Mouse (Mus musculus) heart, postnatal 25 days (tissue): ENCODE data around the gene Sirt2. TPM values are rescaled to one million over a fixed set of nuclear protein-coding genes. Genes with fewer than 3 reads are reported as not detected.
A peak's percentile ranks its signal among the peaks of the same experiment; 100 is the strongest.

Experiments
- DNase-seq: peaks from one replicate; pipeline ENCODE4 v3.0.0; 2022; ENCODE audit warnings: low spot score
- intact Hi-C: fragments of 180-260 bp; cut with DNase I; formaldehyde crosslinking; loops from one replicate; pipeline ENCODE4 v1.15.1; 2025
- total RNA-seq, 2 experiments: library from RNA; stranded (reverse); gene quantifications; 2 replicates each; pipeline ENCODE4 v1.2.3; 2021

The Sirt2 gene
- total RNA-seq, 2 experiments from 2014 or later: 80.0 to 80.2 TPM

DNA sequence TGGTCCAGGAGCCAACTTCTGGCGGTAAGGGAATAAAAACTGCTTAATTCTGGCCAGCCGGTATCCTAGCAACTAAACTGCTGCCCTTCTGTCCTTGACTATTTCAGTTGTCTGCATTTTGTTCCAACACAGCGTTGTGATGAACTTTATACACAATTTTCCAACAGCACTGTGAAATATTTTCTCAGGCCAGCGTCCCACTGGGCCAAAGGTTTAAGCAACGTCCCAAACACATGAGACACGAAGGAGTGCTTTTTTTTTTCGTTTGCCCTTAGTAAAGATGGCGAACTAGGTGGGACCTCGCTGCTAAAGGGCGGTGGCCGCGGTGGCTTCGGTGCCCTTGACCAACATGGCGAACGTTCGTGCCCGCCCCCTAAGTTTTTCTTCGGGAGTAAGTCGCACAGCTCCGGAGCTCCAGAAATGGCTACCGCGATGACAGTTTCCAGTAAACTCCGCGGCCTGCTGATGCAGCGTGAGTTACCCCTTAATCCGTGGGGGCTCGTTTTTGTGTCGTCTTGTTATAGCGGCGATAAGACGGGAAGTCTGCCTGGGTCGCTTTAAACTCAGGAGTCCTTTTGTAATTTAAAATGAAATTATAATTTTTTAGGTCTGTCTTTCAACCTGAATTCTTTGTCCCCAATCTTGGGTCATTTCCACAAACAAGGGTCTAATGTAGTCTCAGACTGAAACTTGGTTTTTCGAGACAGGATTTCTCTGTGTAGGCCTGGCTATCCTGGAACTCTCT is 58.6 kb downstream of the Sirt2 start, which contains the start of gene Ech1:
Gene Ech1 (plus strand): TSS at position 277 of the 745 bp plus-strand sequence.
- intact Hi-C loops: loop anchor here (2.0 kb wide), 1 partner anchor 14 kb away; no protein-coding TSS in a partner anchor
- peak; percentile 89 for DNase-seq

DNA sequence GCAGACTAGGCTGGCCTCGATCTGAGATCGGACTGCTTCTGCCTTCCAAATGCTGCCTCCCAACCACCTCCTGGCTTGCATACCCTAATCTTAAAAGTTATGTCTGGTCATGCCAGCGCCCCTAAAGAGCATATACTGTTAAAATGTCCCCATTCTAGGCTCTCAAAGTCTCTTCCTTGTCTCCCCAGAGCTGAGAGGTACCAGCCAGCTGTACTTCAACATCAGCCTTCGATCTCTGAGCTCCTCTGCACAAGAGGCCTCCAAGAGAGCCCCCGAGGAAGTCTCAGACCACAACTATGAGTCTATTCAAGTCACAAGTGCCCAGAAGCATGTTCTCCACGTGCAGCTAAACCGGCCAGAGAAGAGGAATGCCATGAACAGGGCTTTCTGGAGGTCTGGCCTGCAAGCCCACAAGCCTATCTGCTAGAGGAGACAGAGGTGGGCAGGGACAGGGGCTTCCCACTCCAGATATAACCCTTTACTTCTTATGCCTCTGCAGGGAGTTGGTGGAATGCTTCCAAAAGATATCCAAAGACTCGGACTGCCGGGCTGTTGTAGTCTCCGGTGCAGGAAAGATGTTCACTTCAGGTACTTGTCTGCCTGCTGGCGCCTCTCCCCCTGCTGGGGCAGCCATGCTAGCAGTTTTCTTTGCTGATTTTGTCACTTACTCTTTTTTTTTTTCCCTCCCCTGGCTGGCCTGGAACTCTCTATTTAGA is 59.3 kb downstream of the Sirt2 start:
- intact Hi-C loops: loop anchor here (2.0 kb wide), 1 partner anchor 15 kb away; no protein-coding TSS in a partner anchor
- no peak for DNase-seq

DNA sequence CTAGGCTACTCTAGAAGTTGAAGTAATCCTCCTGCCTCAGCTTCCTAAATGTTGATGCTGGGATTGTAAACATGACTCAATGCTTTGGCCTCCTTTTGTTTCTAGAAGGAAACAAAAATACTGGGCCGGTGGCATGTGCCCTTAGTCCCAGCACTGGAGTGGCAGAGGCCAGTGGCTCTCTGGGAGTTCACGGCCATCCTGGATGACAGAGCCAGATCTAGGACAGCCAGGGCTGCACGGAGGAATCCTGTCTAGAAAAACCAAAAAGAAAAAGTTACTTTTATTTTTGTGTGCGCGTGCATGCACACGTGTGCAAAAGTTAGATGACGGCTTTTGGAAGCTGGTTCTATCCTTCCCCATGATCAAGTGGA is 59.9 kb downstream of the Sirt2 start:
- intact Hi-C loops: no loop called here
- DNase-seq: no peak

DNA sequence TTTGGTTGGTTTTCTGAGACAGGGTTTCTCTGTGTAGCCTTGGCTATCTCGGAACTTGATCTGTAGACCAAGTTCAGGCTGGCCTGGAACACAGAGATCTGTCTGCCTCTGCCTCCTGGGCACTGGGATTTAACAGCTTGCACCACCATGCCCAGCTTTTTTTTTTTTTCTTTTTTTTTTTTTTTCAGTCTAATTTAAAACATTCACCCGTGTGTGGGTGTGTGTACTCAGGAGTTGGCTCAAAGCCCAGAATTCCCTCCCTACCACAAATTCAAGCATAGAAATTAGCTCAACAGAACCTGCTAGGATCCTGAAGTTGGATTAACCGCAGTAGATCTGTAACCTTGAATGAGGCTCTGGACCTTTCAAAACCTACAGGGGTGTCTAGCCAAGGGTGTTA is 60.8 kb downstream of the Sirt2 start:
- intact Hi-C loops: loop anchor here (1.0 kb wide), 1 partner anchor 15 kb away; no protein-coding TSS in a partner anchor
- DNase-seq: no peak

DNA sequence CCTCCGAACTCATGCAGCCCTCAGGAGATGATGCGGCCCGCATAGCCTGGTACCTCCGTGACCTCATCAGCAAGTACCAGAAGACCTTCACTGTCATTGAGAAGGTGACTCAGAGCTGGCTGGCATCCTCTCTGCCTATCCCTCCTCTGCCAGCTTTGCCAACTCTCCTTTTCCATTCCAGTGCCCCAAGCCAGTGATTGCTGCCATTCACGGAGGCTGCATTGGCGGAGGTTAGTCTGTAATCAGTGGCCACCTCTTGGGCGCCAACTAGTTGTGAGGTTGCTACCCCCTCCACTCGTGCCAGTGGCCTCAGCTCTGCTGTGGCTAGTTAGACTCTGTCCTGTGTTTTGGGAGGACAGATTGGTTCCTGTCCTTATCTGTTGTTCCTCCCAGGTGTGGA is 63.3 kb downstream of the Sirt2 start:
- no peak for DNase-seq
- intact Hi-C loops: loop anchor here (5.0 kb wide), 2 partner anchors 33 to 37 kb away; no protein-coding TSS in a partner anchor

DNA sequence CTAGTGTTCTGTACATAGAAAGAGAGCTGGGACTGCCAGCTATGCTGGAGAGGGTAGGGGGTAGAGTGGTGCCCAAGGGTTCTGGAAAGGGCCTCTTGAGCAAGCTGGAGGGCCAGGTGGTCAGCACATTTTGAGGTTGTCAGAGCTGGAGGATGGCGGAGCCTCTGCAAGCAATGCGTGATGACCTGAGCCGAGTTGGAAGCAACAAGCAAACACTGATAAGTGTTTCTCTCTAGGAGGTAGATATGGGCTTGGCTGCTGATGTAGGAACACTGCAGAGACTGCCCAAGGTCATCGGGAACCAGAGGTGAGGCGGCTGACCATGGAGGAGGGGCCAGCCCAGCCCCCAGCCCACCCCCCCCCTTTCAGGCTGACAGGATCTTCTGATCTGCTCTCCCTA is 64.4 kb downstream of the Sirt2 start:
- intact Hi-C loops: loop anchor here (5.0 kb wide), 2 partner anchors 34 to 36 kb away; no protein-coding TSS in a partner anchor
- DNase-seq: no peak

DNA sequence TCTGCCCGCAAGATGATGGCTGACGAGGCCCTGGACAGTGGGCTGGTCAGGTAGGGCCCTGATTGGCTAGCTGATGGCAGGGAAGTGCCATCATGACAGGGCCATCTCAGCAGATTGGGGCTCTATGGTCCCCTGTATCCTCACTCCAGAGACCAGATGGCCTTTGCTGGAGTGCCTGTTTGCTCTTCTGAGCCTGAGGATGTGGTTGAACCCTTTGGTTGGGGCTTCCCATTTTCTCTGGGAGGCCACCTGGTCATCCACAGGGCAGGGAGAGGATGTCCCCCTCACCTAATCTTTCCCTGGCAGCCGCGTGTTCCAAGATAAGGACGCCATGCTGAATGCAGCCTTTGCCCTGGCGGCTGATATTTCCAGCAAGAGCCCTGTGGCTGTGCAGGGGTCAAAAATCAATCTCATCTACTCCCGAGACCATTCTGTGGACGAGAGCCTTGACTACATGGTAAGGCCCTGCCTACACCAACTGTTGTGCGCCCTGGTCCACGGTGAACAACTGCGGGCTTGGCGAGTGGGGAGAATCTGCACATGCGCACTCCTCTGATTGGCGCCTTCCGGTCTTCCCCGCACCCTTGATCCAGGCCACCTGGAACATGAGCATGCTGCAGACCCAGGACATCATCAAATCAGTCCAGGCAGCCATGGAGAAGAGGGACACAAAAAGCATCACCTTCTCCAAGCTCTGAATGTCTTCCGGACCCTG is 65.0 kb downstream of the Sirt2 start:
- intact Hi-C loops: loop anchor here (5.0 kb wide), 2 partner anchors 34 to 36 kb away; no protein-coding TSS in a partner anchor
- no peak for DNase-seq

DNA sequence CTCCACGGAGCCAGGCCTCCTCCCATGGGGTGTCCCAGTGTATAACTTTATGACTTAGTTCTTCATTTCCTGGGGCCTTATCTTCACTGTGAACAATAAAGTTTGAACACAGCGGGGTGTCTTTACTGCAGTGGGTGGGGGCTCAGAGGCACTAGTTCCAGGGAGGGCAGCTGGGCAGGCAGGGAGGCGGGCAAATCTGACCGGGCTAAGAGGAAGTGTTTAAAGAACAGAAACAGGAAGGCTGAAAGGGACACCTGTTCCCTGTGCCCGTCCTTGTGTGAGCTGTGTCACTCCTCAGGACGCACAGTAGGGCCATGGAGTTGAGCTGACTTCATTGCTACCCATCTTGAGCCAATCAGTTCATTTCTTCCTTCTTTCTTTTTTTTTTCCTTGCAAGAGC is 65.6 kb downstream of the Sirt2 start:
- intact Hi-C loops: loop anchor here (5.0 kb wide), 2 partner anchors 35 kb away; no protein-coding TSS in a partner anchor
- DNase-seq: no peak

DNA sequence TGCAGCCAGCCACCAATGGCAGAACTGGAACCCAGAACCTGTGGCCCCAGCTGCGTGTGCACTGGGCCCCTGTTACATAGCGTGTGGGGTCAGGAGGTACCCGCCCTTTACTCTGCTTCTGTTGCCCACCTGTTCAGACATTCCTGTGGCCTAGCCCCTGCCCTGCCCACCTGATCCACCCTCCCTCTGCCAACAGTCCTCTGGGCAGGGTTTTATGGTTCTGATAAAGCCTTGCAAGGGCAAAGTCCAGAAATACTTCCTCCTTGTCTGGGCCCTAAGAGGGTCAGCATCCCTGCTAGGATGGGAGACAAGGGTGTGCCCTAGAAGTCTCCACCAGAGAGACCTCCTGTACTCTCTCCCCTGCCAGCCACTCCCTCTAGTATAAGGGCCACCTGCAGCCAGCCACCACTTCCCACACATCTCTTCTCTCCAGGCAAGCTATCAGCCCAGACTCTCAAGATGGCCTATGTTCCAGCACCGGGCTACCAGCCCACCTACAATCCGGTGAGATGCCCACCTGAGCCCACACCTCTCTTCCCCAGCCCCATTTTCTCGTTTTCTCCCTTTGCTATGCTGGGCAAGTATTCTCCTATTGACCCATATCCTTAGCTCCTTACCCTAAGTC is 67.3 kb downstream of the Sirt2 start, which contains the start of gene Lgals4:
Gene Lgals4 (plus strand): TSS at position 132 of the 625 bp plus-strand sequence.
- no peak for DNase-seq
- intact Hi-C loops: loop anchor here (5.0 kb wide), 2 partner anchors 33 to 37 kb away; no protein-coding TSS in a partner anchor

DNA sequence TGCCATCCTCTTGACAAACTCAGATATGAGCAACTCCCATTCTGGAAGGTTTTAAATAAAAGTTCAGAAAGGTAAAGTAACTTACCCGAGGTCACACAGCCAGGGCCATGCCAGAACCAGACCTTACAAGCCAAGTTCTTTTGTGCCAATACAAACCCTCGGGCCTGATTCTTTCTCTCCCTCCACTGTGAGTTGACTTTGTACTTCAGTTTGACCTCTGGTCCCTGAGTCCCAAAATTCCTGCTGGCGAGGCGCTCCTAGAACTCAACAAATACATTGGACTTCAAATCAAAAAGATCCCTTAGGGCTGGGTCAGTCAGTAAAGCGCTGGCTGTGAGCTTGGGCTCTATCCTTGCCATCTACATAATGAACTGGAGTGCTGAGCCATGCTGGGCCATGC is 70.4 kb downstream of the Sirt2 start:
- intact Hi-C loops: no loop called here
- no peak for DNase-seq

Other genes starting within 250 kb of the Sirt2 start
- not detected for gene Ifnl3, start 243.9 kb upstream of the Sirt2 start, total RNA-seq
- gene Sycn, start 225.8 kb upstream of the Sirt2 start, total RNA-seq: not detected
- not detected for gene Nccrp1, start 219.5 kb upstream of the Sirt2 start, total RNA-seq
- gene Samd4b, start 168.6 kb upstream of the Sirt2 start, total RNA-seq: 10 to 100 TPM; 22.6 to 22.8 TPM
- gene Pak4, start 168.6 kb upstream of the Sirt2 start, total RNA-seq: 1 to 10 TPM; 8.4 to 8.8 TPM
- not detected for gene Acp7, start 135.4 kb upstream of the Sirt2 start, total RNA-seq
- under 1 TPM; 0.34 to 0.39 TPM for gene Fbxo27, start 73.9 kb upstream of the Sirt2 start, total RNA-seq
- gene Fbxo17, start 49.9 kb upstream of the Sirt2 start, total RNA-seq: under 1 TPM; 0.36 to 0.92 TPM
- gene Mrps12, start 24.9 kb upstream of the Sirt2 start, total RNA-seq: 10 to 100 TPM; 56.7 to 60.6 TPM
- gene Sars2, start 24.7 kb upstream of the Sirt2 start, total RNA-seq: 10 to 100 TPM; 15.4 to 15.7 TPM
- not detected for gene Ccer2, start 10.6 kb upstream of the Sirt2 start, total RNA-seq
- 10 to 100 TPM; 22.1 to 22.9 TPM for gene Nfkbib, start 777 bp downstream of the Sirt2 start, total RNA-seq
- 1 to 10 TPM; 1.5 to 2.2 TPM for gene Rinl, start 22.2 kb downstream of the Sirt2 start, total RNA-seq
- 100 to 1,000 TPM; 225 to 270 TPM for gene Hnrnpl, start 41.8 kb downstream of the Sirt2 start, total RNA-seq
- 1,000 to 10,000 TPM; 1,337 to 1,520 TPM for gene Ech1, start 58.5 kb downstream of the Sirt2 start, total RNA-seq
- gene Lgals4, start 67.1 kb downstream of the Sirt2 start, total RNA-seq: 10 to 100 TPM; 28.9 to 30.7 TPM
- gene Lgals7, start 97.1 kb downstream of the Sirt2 start, total RNA-seq: 1 to 10 TPM; 1.8 to 1.9 TPM
- gene Capn12, start 114.7 kb downstream of the Sirt2 start, total RNA-seq: under 1 TPM; 0.08 to 0.22 TPM
- 100 to 1,000 TPM in 1 of 2 experiments, 10 to 100 TPM in 1; 77.0 to 101 TPM for gene Actn4, start 195.6 kb downstream of the Sirt2 start, total RNA-seq
- 100 to 1,000 TPM; 148 to 164 TPM for gene Eif3k, start 215.1 kb downstream of the Sirt2 start, total RNA-seq
- 1 to 10 TPM in 1 of 2 experiments, under 1 TPM in 1; 0.44 to 1.3 TPM for gene Map4k1, start 215.3 kb downstream of the Sirt2 start, total RNA-seq